ENCODE assay signal across 16 mouse cellular contexts in genomic region chr13:8456886-8457285, GRCm38 (mm10).
DNase-seq lines count a peak whose midpoint lies in the region; ATAC-seq and TF ChIP-seq lines count a peak whose summit lies in the region.
"Had no signal": no experiment of that assay in that cellular context is flagged by ENCODE, and none has a peak within 500 bp of the region (broad histone marks: within the 10 kb centered on the region; RNA-seq: fewer than 3 reads in every experiment).

No protein-coding gene starts in this region.

- H3K4me1 ChIP-seq in CH12.LX (ENCODE audit: control insufficient read depth in 1 of 2, insufficient read depth in 2 of 2) = peaks cover 12 to 23% of the 10 kb centered on the region in 2 experiments
- no peaks in the 10 kb centered on the region for H3K4me1 ChIP-seq in forebrain, postnatal 0 days (ENCODE audit: insufficient read depth)
- H3K4me1 ChIP-seq in midbrain, embryonic 13.5 days (replicated peaks) = no peaks in the 10 kb centered on the region
- H3K4me1 ChIP-seq: embryonic facial prominence, embryonic 13.5 days; forebrain, embryonic 15.5 days had no signal

- H3K4me2 ChIP-seq in CH12.LX (ENCODE audit: insufficient read depth, low read depth, poor library complexity, severe bottlenecking) = no peak overlapping the region
- no peak overlapping the region for H3K4me2 ChIP-seq in forebrain, postnatal 0 days (ENCODE audit: low read depth)
- H3K4me2 ChIP-seq in midbrain, embryonic 13.5 days (replicated peaks) = no peak overlapping the region
- H3K4me2 ChIP-seq: embryonic facial prominence, embryonic 13.5 days; forebrain, embryonic 15.5 days had no signal

- in situ Hi-C loops in CH12.LX (cut with MboI; ENCODE audit: low pct_ligation_motif_present, low pct_unique_long_range_greater_than_20kb, low sequenced_read_pairs) = no loop called here

- no peak for TF ChIP-seq CTCF in CH12.LX (conservative IDR thresholded peaks at IDR 0.05 in 1 of 2, IDR thresholded peaks at IDR 0.05 in 1 of 2; ENCODE audit: low read depth in 2 of 2, low read length in 2 of 2)
- TF ChIP-seq CTCF in forebrain, postnatal 0 days (IDR thresholded peaks at IDR 0.05; ENCODE audit: low read depth) = no peak

- no peak overlapping the region for H3K4me3 ChIP-seq in CH12.LX (replicated peaks in 1 of 3; ENCODE audit: low read depth in 2 of 3, low read length in 2 of 3, poor library complexity in 1 of 3)
- H3K4me3 ChIP-seq in forebrain, postnatal 0 days (ENCODE audit: low read depth, low read length) = no peak overlapping the region
- no peak overlapping the region for H3K4me3 ChIP-seq in midbrain, embryonic 13.5 days (replicated peaks)
- H3K4me3 ChIP-seq: embryonic facial prominence, embryonic 13.5 days; forebrain, embryonic 15.5 days; limb, embryonic 10.5 days had no signal

- peak; percentile 96 for ATAC-seq in granulocyte monocyte progenitor cell, adult 5-6 weeks (replicated peaks; ENCODE audit: poor library complexity, severe bottlenecking)
- peak; percentile 96 for ATAC-seq in megakaryocyte-erythroid progenitor cell, adult 5-6 weeks (replicated peaks; ENCODE audit: low FRiP score, low TSS enrichment, poor library complexity, severe bottlenecking)
- no peak for ATAC-seq in cerebellum, adult (ENCODE audit: insufficient number of reproducible peaks, low FRiP score, low TSS enrichment)
- ATAC-seq in forebrain, postnatal 0 days = no peak
- no peak for ATAC-seq in midbrain, embryonic 13.5 days
- ATAC-seq: forebrain, embryonic 15.5 days had no signal

- H3K36me3 ChIP-seq in CH12.LX (replicated peaks in 1 of 2; ENCODE audit: control insufficient read depth in 1 of 2, insufficient read depth in 1 of 2, low read length in 1 of 2) = no peaks in the 10 kb centered on the region
- H3K36me3 ChIP-seq in forebrain, postnatal 0 days (ENCODE audit: insufficient read depth) = no peaks in the 10 kb centered on the region
- H3K36me3 ChIP-seq in midbrain, embryonic 13.5 days = no peaks in the 10 kb centered on the region
- H3K36me3 ChIP-seq: embryonic facial prominence, embryonic 13.5 days; forebrain, embryonic 15.5 days; limb, embryonic 10.5 days had no signal

- DNase-seq in CH12.LX (ENCODE audit: extremely low read depth) = peak; percentile 76
- peak; percentile 63 for DNase-seq in thymus, postnatal 14 days
- DNase-seq in forebrain, postnatal 0 days = no peak
- DNase-seq: adrenal gland, postnatal 25 days; cerebellum, postnatal 10 days; heart, postnatal 36 days; kidney, adult 8-10 months; layer of hippocampus, adult 9-11 months had no signal

- no peak overlapping the region for H3K9ac ChIP-seq in CH12.LX (ENCODE audit: insufficient read depth, low read depth)
- no peak overlapping the region for H3K9ac ChIP-seq in forebrain, postnatal 0 days
- H3K9ac ChIP-seq in midbrain, embryonic 13.5 days (replicated peaks) = no peak overlapping the region
- H3K9ac ChIP-seq: embryonic facial prominence, embryonic 13.5 days; forebrain, embryonic 15.5 days had no signal

- no peaks in the 10 kb centered on the region for H3K9me3 ChIP-seq in CH12.LX (replicated peaks; ENCODE audit: low read length)
- no peaks in the 10 kb centered on the region for H3K9me3 ChIP-seq in forebrain, postnatal 0 days (ENCODE audit: low read length)
- H3K9me3 ChIP-seq in midbrain, embryonic 13.5 days = no peaks in the 10 kb centered on the region
- H3K9me3 ChIP-seq: embryonic facial prominence, embryonic 13.5 days; forebrain, embryonic 15.5 days; limb, embryonic 10.5 days had no signal

- WGBS in forebrain, postnatal 0 days = 74% methylated on average over 3 of the region's 3 CpGs
- 83% methylated on average over 3 of the region's 3 CpGs for WGBS in midbrain, embryonic 13.5 days

- H3K79me2 ChIP-seq in CH12.LX (replicated peaks; ENCODE audit: control insufficient read depth, extremely low read depth, insufficient read depth, poor library complexity, severe bottlenecking) = no peaks in the 10 kb centered on the region

- no peak overlapping the region for H3K27ac ChIP-seq in CH12.LX (ENCODE audit: insufficient read depth, low read depth)
- H3K27ac ChIP-seq in forebrain, postnatal 0 days (ENCODE audit: low read depth, low read length) = no peak overlapping the region
- no peak overlapping the region for H3K27ac ChIP-seq in midbrain, embryonic 13.5 days
- H3K27ac ChIP-seq: embryonic facial prominence, embryonic 13.5 days; forebrain, embryonic 15.5 days; limb, embryonic 10.5 days; macrophage had no signal

- dilution Hi-C loops in CH12.LX (cut with MboI; ENCODE audit: extremely low pct_ligation_motif_present, extremely low pct_unique_long_range_greater_than_20kb, low sequenced_read_pairs) = no loop called here

- no peaks in the 10 kb centered on the region for H3K27me3 ChIP-seq in CH12.LX (replicated peaks)
- H3K27me3 ChIP-seq in forebrain, postnatal 0 days (ENCODE audit: insufficient read depth, low read length) = no peaks in the 10 kb centered on the region
- no peaks in the 10 kb centered on the region for H3K27me3 ChIP-seq in midbrain, embryonic 13.5 days
- H3K27me3 ChIP-seq: embryonic facial prominence, embryonic 13.5 days; forebrain, embryonic 15.5 days had no signal

- TF ChIP-seq EP300 in CH12.LX (IDR thresholded peaks at IDR 0.05; ENCODE audit: low read length) = 0 out of 2 replicates have a peak, but pooled peaks have one; percentile 40

- TF ChIP-seq POLR2A in CH12.LX (IDR thresholded peaks at IDR 0.05; ENCODE audit: low read depth, low read length) = no peak

- TF ChIP-seq RAD21 in CH12.LX (IDR thresholded peaks at IDR 0.05; ENCODE audit: low read depth, low read length) = no peak

TF ChIP-seq in CH12.LX, 34 proteins besides CTCF, POLR2A, EP300 and RAD21:
- TF ChIP-seq ETS1 (conservative IDR thresholded peaks at IDR 0.05; ENCODE audit: low read depth, low read length) (peak; percentile 46; the same call in 1 of the 2 replicates), NELFE (IDR thresholded peaks at IDR 0.05; ENCODE audit: low read depth, low read length) (no peak), CHD2 (IDR thresholded peaks at IDR 0.05; ENCODE audit: low read length) (no peak), IRF4 (IDR thresholded peaks at IDR 0.05; ENCODE audit: low read depth, low read length) (peak; percentile 33; the same call in 1 of the 2 replicates), BHLHE40 (IDR thresholded peaks at IDR 0.05; ENCODE audit: low read depth, low read length) (peak; percentile 33; the same call in 1 of the 2 replicates), UBTF (IDR thresholded peaks at IDR 0.05; ENCODE audit: low read depth, low read length) (no peak), MXI1 (IDR thresholded peaks at IDR 0.05; ENCODE audit: low read depth, low read length) (no peak), E2F4 (IDR thresholded peaks at IDR 0.05; ENCODE audit: insufficient replicate concordance, low read depth, low read length) (peak; percentile 87; the same call in 1 of the 2 replicates)

Comparison
In these comparisons a context has a peak if more than half of its experiments do, and no peak if none do; other contexts are left out.
1. ATAC-seq: peak in granulocyte monocyte progenitor cell, adult 5-6 weeks (single experiment) and megakaryocyte-erythroid progenitor cell, adult 5-6 weeks (single experiment); none in cerebellum, adult (single experiment), forebrain, postnatal 0 days (single experiment) and midbrain, embryonic 13.5 days (single experiment).